Mouse (Mus musculus): ENCODE data around the gene Chd9. TPM values are rescaled to one million over a fixed set of nuclear protein-coding genes. Genes with fewer than 3 reads are reported as not detected.

Chd9 gene
- polyA plus RNA-seq, 1 experiment from 2014 or later: 95.6 TPM

- Histone ChIP-seq H3K4me1 (ENCODE audit: control insufficient read depth, insufficient read depth, low read length) (no peaks in the 10 kb centered on the region), H3K4me2 (ENCODE audit: low read length) (no peak overlapping the region), H3K27me3 (replicated peaks; ENCODE audit: control insufficient read depth, insufficient read depth, low read length) (no peaks in the 10 kb centered on the region), H3K27ac (ENCODE audit: low read depth, low read length) (no peak overlapping the region), H3K9ac (ENCODE audit: low read length) (no peak overlapping the region), H3K9me3 (replicated peaks; ENCODE audit: control insufficient read depth, low read length) (no peaks in the 10 kb centered on the region), H3K4me3 (ENCODE audit: low read depth, low read length) (no peak overlapping the region), H3K36me3 (ENCODE audit: control insufficient read depth, insufficient read depth, low read length) (peaks cover 4% of the 10 kb centered on the region; the same call in 1 of the 2 replicates)
- DNase-seq (ENCODE audit: low spot score): no peak
- WGBS: 86% methylated on average over 1 of the region's 1 CpGs
- ATAC-seq: no peak
These were observed 106.6 kb downstream of the Chd9 start for GRCm38 (mm10) chr8:90934786-90935185.

DNA sequence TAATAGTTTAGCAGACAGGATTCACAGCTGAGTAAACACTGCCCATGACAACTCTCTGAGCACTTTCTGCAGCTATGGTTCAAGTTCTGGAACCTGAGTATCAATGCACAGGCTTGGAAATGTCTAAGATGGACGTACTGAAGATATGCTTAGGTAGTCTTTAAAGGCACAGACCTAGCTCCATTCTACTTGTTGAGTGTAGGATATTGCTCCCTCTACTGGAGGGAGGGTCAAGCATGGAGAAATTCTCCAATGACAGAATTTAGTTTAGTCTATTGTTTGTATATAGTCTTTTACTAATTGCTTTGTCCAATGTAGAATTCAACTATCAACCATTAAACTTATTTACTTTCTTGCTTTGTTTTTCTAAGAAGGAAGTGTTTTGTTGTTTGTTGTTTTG lies 108.7 kb downstream of the Chd9 start:
- no peaks in the 10 kb centered on the region for H3K27me3 ChIP-seq (replicated peaks; ENCODE audit: control insufficient read depth, insufficient read depth, low read length)
- ATAC-seq (no peak), DNase-seq (ENCODE audit: low spot score) (peak; percentile 34)
- no peaks in the 10 kb centered on the region for H3K9me3 ChIP-seq (replicated peaks; ENCODE audit: control insufficient read depth, low read length)
- WGBS: 32% methylated on average over 1 of the region's 1 CpGs
- H3K4me1 ChIP-seq (ENCODE audit: control insufficient read depth, insufficient read depth, low read length): no peaks in the 10 kb centered on the region
- no peak overlapping the region for H3K4me2 ChIP-seq (ENCODE audit: low read length)
- no peak overlapping the region for H3K27ac ChIP-seq (ENCODE audit: low read depth, low read length)
- no peak overlapping the region for H3K4me3 ChIP-seq (ENCODE audit: low read depth, low read length)
- H3K36me3 ChIP-seq (ENCODE audit: control insufficient read depth, insufficient read depth, low read length): peaks cover 4% of the 10 kb centered on the region; the same call in 1 of the 2 replicates
- H3K9ac ChIP-seq (ENCODE audit: low read length): no peak overlapping the region

- Histone ChIP-seq H3K27ac (ENCODE audit: low read depth, low read length) (no peak overlapping the region), H3K4me1 (ENCODE audit: control insufficient read depth, insufficient read depth, low read length) (no peaks in the 10 kb centered on the region), H3K4me3 (ENCODE audit: low read depth, low read length) (no peak overlapping the region), H3K27me3 (replicated peaks; ENCODE audit: control insufficient read depth, insufficient read depth, low read length) (no peaks in the 10 kb centered on the region), H3K4me2 (ENCODE audit: low read length) (no peak overlapping the region), H3K9me3 (replicated peaks; ENCODE audit: control insufficient read depth, low read length) (no peaks in the 10 kb centered on the region), H3K36me3 (ENCODE audit: control insufficient read depth, insufficient read depth, low read length) (peaks cover 2% of the 10 kb centered on the region; the same call in 1 of the 2 replicates), H3K9ac (ENCODE audit: low read length) (no peak overlapping the region)
- 80% methylated on average over 4 of the region's 4 CpGs for WGBS
- ATAC-seq (no peak), DNase-seq (ENCODE audit: low spot score) (no peak)
These were observed 110.3 kb downstream of the Chd9 start for GRCm38 (mm10) chr8:90938352-90938930.

GRCm38 (mm10) chr8:90939867-90940266 lies 111.7 kb downstream of the Chd9 start:
- 97% methylated on average over 1 of the region's 1 CpGs for WGBS
- no peaks in the 10 kb centered on the region for H3K9me3 ChIP-seq (replicated peaks; ENCODE audit: control insufficient read depth, low read length)
- H3K36me3 ChIP-seq (ENCODE audit: control insufficient read depth, insufficient read depth, low read length): no peaks in the 10 kb centered on the region
- no peak for ATAC-seq
- no peak overlapping the region for H3K27ac ChIP-seq (ENCODE audit: low read depth, low read length)
- no peak overlapping the region for H3K4me2 ChIP-seq (ENCODE audit: low read length)
- H3K4me3 ChIP-seq (ENCODE audit: low read depth, low read length): no peak overlapping the region
- H3K27me3 ChIP-seq (replicated peaks; ENCODE audit: control insufficient read depth, insufficient read depth, low read length): no peaks in the 10 kb centered on the region
- no peaks in the 10 kb centered on the region for H3K4me1 ChIP-seq (ENCODE audit: control insufficient read depth, insufficient read depth, low read length)
- H3K9ac ChIP-seq (ENCODE audit: low read length): no peak overlapping the region
- DNase-seq (ENCODE audit: low spot score): no peak

GRCm38 (mm10) chr8:90943770-90944169 lies 115.6 kb downstream of the Chd9 start:
- no peak for ATAC-seq

GRCm38 (mm10) chr8:90954802-90955760 lies 126.9 kb downstream of the Chd9 start:
- under 1% methylated on average over 21 of the region's 21 CpGs for WGBS
- H3K4me2 ChIP-seq (ENCODE audit: low read length): peak overlapping the region; percentile 94

More at GRCm38 (mm10) chr8:90943770-90944169, 115.6 kb downstream of the Chd9 start:
- H3K27me3 ChIP-seq (replicated peaks; ENCODE audit: control insufficient read depth, insufficient read depth, low read length): no peaks in the 10 kb centered on the region
- H3K9me3 ChIP-seq (replicated peaks; ENCODE audit: control insufficient read depth, low read length): no peaks in the 10 kb centered on the region
- H3K4me1 ChIP-seq (ENCODE audit: control insufficient read depth, insufficient read depth, low read length): no peaks in the 10 kb centered on the region
- DNase-seq (ENCODE audit: low spot score): no peak
- no peak overlapping the region for H3K9ac ChIP-seq (ENCODE audit: low read length)
- no peak overlapping the region for H3K4me2 ChIP-seq (ENCODE audit: low read length)
- no peak overlapping the region for H3K27ac ChIP-seq (ENCODE audit: low read depth, low read length)
- no peak overlapping the region for H3K4me3 ChIP-seq (ENCODE audit: low read depth, low read length)
- H3K36me3 ChIP-seq (ENCODE audit: control insufficient read depth, insufficient read depth, low read length): no peaks in the 10 kb centered on the region
- WGBS: 88% methylated on average over 4 of the region's 4 CpGs

GRCm38 (mm10) chr8:90955761-90956136 lies 127.6 kb downstream of the Chd9 start:
- Histone ChIP-seq H3K4me2 (ENCODE audit: low read length) (peak overlapping the region; percentile 94), H3K4me3 (ENCODE audit: low read depth, low read length) (peak overlapping the region; percentile 54), H3K36me3 (ENCODE audit: control insufficient read depth, insufficient read depth, low read length) (peaks cover 9% of the 10 kb centered on the region; the same call in 1 of the 2 replicates), H3K27ac (ENCODE audit: low read depth, low read length) (peak overlapping the region; percentile 98), H3K4me1 (ENCODE audit: control insufficient read depth, insufficient read depth, low read length) (peaks cover 25% of the 10 kb centered on the region), H3K9ac (ENCODE audit: low read length) (peak overlapping the region; percentile 85), H3K9me3 (replicated peaks; ENCODE audit: control insufficient read depth, low read length) (no peaks in the 10 kb centered on the region), H3K27me3 (replicated peaks; ENCODE audit: control insufficient read depth, insufficient read depth, low read length) (no peaks in the 10 kb centered on the region)
- ATAC-seq (no peak), DNase-seq (ENCODE audit: low spot score) (no peak)

More at GRCm38 (mm10) chr8:90954802-90955760, 126.9 kb downstream of the Chd9 start:
- no peaks in the 10 kb centered on the region for H3K27me3 ChIP-seq (replicated peaks; ENCODE audit: control insufficient read depth, insufficient read depth, low read length)
- peak; percentile 97 for DNase-seq (ENCODE audit: low spot score)
- peak overlapping the region; percentile 54 for H3K4me3 ChIP-seq (ENCODE audit: low read depth, low read length)
- H3K36me3 ChIP-seq (ENCODE audit: control insufficient read depth, insufficient read depth, low read length): peaks cover 4% of the 10 kb centered on the region; the same call in 1 of the 2 replicates
- peak overlapping the region; percentile 85 for H3K9ac ChIP-seq (ENCODE audit: low read length)
- no peaks in the 10 kb centered on the region for H3K9me3 ChIP-seq (replicated peaks; ENCODE audit: control insufficient read depth, low read length)
- ATAC-seq: peak; percentile 95
- peak overlapping the region; percentile 98 for H3K27ac ChIP-seq (ENCODE audit: low read depth, low read length)
- peaks cover 20% of the 10 kb centered on the region for H3K4me1 ChIP-seq (ENCODE audit: control insufficient read depth, insufficient read depth, low read length)

GRCm38 (mm10) chr8:90956390-90956789 lies 128.2 kb downstream of the Chd9 start:
- peak overlapping the region; percentile 57; the same call in 1 of the 2 replicates for H3K27ac ChIP-seq (ENCODE audit: low read depth, low read length)
- H3K4me3 ChIP-seq (ENCODE audit: low read depth, low read length): peak overlapping the region; percentile 45
- 19% methylated on average over 9 of the region's 9 CpGs for WGBS
- H3K4me1 ChIP-seq (ENCODE audit: control insufficient read depth, insufficient read depth, low read length): peaks cover 28% of the 10 kb centered on the region
- DNase-seq (ENCODE audit: low spot score): peak; percentile 34
- H3K27me3 ChIP-seq (replicated peaks; ENCODE audit: control insufficient read depth, insufficient read depth, low read length): no peaks in the 10 kb centered on the region
- peak overlapping the region; percentile 71 for H3K9ac ChIP-seq (ENCODE audit: low read length)
- peak overlapping the region; percentile 94 for H3K4me2 ChIP-seq (ENCODE audit: low read length)
- H3K36me3 ChIP-seq (ENCODE audit: control insufficient read depth, insufficient read depth, low read length): peaks cover 10% of the 10 kb centered on the region; the same call in 1 of the 2 replicates
- H3K9me3 ChIP-seq (replicated peaks; ENCODE audit: control insufficient read depth, low read length): no peaks in the 10 kb centered on the region
- no peak for ATAC-seq
